Mouse (Mus musculus) lung, postnatal 0 days (tissue): Measurements from ENCODE around the gene Slc9a9. TPM values are rescaled to one million over a fixed set of nuclear protein-coding genes. Genes with fewer than 3 reads are reported as not detected.

ENCODE experiments used
- ATAC-seq: fragments of 200-750 bp; cut with Nextera tagmentation; 2 replicates; pipeline ENCODE4 v1.8.0; 2017; ENCODE audit warnings: moderate library complexity
- DNase-seq: peaks from one replicate; pipeline ENCODE4 v3.0.0-alpha.2; 2016; ENCODE audit warnings: low spot score
- H3K27ac ChIP-seq: fragments of 300-500 bp; sonication (generic); 2 replicates; pipeline ENCODE4 v1.5.1; 2014; ENCODE audit warnings: antibody characterized with exemption, mild to moderate bottlenecking, low read length, mixed read lengths
- H3K27me3 ChIP-seq: fragments of 300-500 bp; sonication (generic); replicated peaks from 2 replicates; pipeline ENCODE4 v1.6.1; 2014; ENCODE audit warnings: low read length, mixed read lengths; ENCODE audit not compliant: insufficient read depth
- H3K36me3 ChIP-seq: fragments of 300-500 bp; sonication (generic); 2 replicates; pipeline ENCODE4 v1.6.1; 2014; ENCODE audit warnings: low read length, mixed read lengths; ENCODE audit not compliant: insufficient read depth
- H3K4me1 ChIP-seq: fragments of 300-500 bp; sonication (generic); 2 replicates; pipeline ENCODE4 v1.6.1; 2014; ENCODE audit warnings: antibody characterized with exemption, low read depth, low read length, mixed read lengths; ENCODE audit not compliant: insufficient read depth
- H3K4me2 ChIP-seq: fragments of 300-500 bp; sonication (generic); replicated peaks from 2 replicates; pipeline ENCODE4 v1.6.1; 2014; ENCODE audit warnings: low read depth, mild to moderate bottlenecking, low read length, moderate library complexity, mixed read lengths
- H3K4me3 ChIP-seq: fragments of 300-500 bp; sonication (generic); 2 replicates; pipeline ENCODE4 v1.5.1; 2014; ENCODE audit warnings: low read depth, low read length
- H3K9ac ChIP-seq: fragments of 300-500 bp; sonication (generic); replicated peaks from 2 replicates; pipeline ENCODE4 v1.6.1; 2014; ENCODE audit warnings: low read depth, mild to moderate bottlenecking
- H3K9me3 ChIP-seq: fragments of 300-500 bp; sonication (generic); 2 replicates; pipeline ENCODE4 v1.6.1; 2016; ENCODE audit warnings: low read length, mixed read lengths
- CTCF ChIP-seq: IDR thresholded peaks from 2 replicates; pipeline ENCODE4 v1.5.1; 2016; ENCODE audit warnings: antibody characterized with exemption, mild to moderate bottlenecking
- EP300 ChIP-seq: IDR thresholded peaks from 2 replicates; pipeline ENCODE4 v1.6.1; 2016; ENCODE audit warnings: antibody characterized with exemption, mild to moderate bottlenecking, control low read depth
- WGBS: fragments of 180-500 bp; shearing (Covaris S2); extraction: QIAGEN DNeasy Blood & Tissue Kit; methylation state at CpG from one replicate; pipeline ENCODE4 v1.1.7; 2014; 5-methylcytosine and 5-hydroxymethylcytosine counted together
- polyA plus RNA-seq: library from polyadenylated mRNA; unstranded; fragments of >200 nt; fragmentation: Nextera tagmentation; extraction: Ambion mirVana; gene quantifications from 2 replicates; pipeline ENCODE4 v1.2.1, GENCODE M21; 2015

Slc9a9 gene
- polyA plus RNA-seq, 1 experiment from 2014 or later = 3.7 TPM

DNA sequence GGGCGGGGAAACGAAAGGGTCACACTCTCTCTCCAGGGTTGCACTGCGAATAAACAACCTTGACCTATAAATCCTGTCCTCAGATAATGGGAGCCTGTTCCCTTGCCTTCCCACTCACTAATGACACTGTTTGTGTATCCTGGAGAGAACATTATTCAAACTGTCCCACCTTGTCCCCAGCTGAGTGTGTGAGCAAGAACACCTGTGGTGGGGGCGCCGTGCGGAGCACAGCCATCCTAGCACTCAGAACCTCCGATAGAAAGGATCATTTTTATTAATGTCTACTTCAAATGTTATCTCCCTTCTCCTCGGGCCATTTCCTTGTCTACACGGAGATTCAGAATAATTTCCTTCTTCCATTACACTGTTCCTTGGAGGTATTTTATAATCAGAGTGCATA, 382.5 kb downstream of the Slc9a9 start:
- Histone ChIP-seq H3K9ac (no peak overlapping the region), H3K4me1 (no peaks in the 10 kb centered on the region), H3K9me3 (no peaks in the 10 kb centered on the region), H3K4me2 (no peak overlapping the region), H3K27me3 (no peaks in the 10 kb centered on the region), H3K36me3 (no peaks in the 10 kb centered on the region), H3K27ac (no peak overlapping the region), H3K4me3 (no peak overlapping the region)
- no peak for DNase-seq
- ATAC-seq = no peak
- WGBS = 46% methylated on average over 9 of the region's 9 CpGs
- TF ChIP-seq CTCF = no peak
- TF ChIP-seq EP300 = no peak

- TF ChIP-seq EP300 = no peak
- no peak for TF ChIP-seq CTCF
- WGBS = 57% methylated on average over 5 of the region's 5 CpGs
- DNase-seq = no peak
- no peaks in the 10 kb centered on the region for H3K27me3 ChIP-seq
- H3K4me3 ChIP-seq = no peak overlapping the region
- no peaks in the 10 kb centered on the region for H3K36me3 ChIP-seq
- no peaks in the 10 kb centered on the region for H3K4me1 ChIP-seq
- H3K4me2 ChIP-seq = no peak overlapping the region
- H3K27ac ChIP-seq = no peak overlapping the region
- ATAC-seq = no peak
- no peak overlapping the region for H3K9ac ChIP-seq
- no peaks in the 10 kb centered on the region for H3K9me3 ChIP-seq
Measured at GRCm38 (mm10) chr9:95053183-95053582, 383.5 kb downstream of the Slc9a9 start.

DNA sequence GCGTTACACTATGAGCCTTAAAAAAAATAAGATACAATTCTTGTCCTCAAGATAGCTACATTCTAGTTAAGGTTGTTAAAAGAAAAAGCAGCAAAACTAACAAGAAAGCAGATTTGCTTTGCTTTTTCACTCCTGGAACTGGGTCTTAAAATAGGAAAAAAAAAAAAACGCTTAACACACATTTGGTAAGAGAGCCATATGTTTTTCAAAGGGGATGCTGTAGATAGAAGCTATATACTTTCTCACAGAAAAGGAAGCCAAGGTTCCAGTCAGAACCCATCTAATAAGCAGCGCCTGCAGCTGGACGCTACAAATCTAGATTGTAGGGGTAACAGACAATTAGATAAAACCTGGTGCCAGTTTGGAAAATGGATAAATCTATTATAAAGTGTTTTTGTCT, 386.1 kb downstream of the Slc9a9 start:
- DNase-seq = no peak
- no peak overlapping the region for H3K4me2 ChIP-seq
- H3K27ac ChIP-seq = no peak overlapping the region
- no peak for ATAC-seq
- H3K4me3 ChIP-seq = no peak overlapping the region
- H3K9me3 ChIP-seq = no peaks in the 10 kb centered on the region
- H3K9ac ChIP-seq = no peak overlapping the region
- no peak for TF ChIP-seq EP300
- no peak for TF ChIP-seq CTCF
- no peaks in the 10 kb centered on the region for H3K36me3 ChIP-seq
- WGBS = 80% methylated on average over 4 of the region's 4 CpGs
- H3K27me3 ChIP-seq = no peaks in the 10 kb centered on the region
- no peaks in the 10 kb centered on the region for H3K4me1 ChIP-seq

GRCm38 (mm10) chr9:95060702-95061101, 391.0 kb downstream of the Slc9a9 start:
- Histone ChIP-seq H3K9me3 (no peaks in the 10 kb centered on the region), H3K4me3 (no peak overlapping the region), H3K4me2 (no peak overlapping the region), H3K27ac (no peak overlapping the region), H3K36me3 (no peaks in the 10 kb centered on the region), H3K4me1 (no peaks in the 10 kb centered on the region), H3K9ac (no peak overlapping the region), H3K27me3 (no peaks in the 10 kb centered on the region)
- DNase-seq = no peak
- no peak for TF ChIP-seq EP300
- TF ChIP-seq CTCF = no peak
- WGBS = 73% methylated on average over 4 of the region's 4 CpGs
- no peak for ATAC-seq

GRCm38 (mm10) chr9:95067037-95067436, 397.3 kb downstream of the Slc9a9 start:
- Histone ChIP-seq H3K36me3 (no peaks in the 10 kb centered on the region), H3K9me3 (no peaks in the 10 kb centered on the region), H3K4me2 (no peak overlapping the region), H3K27ac (no peak overlapping the region), H3K27me3 (no peaks in the 10 kb centered on the region), H3K4me1 (no peaks in the 10 kb centered on the region), H3K9ac (no peak overlapping the region), H3K4me3 (no peak overlapping the region)
- no peak for DNase-seq
- no peak for ATAC-seq
- 55% methylated on average over 2 of the region's 3 CpGs for WGBS
- TF ChIP-seq CTCF (no peak), EP300 (no peak)

DNA sequence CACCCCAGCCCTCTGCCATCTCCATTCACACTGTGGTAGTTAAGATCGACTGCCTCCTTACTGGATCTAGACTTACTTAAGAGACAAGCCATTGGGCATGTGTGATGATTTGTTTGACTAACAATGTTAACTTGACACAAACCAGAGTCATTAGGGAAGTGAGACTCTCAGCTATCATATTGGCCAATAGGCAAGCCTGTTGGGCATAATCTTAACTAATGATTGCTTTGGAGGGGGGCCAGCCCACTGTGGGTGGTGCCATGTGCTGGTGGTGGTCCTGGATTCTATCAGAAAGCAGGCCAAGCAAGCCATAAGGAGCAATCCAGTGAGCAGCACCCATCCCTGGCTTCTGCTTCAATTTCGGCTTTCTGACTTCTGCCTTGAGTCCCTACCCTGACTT, 398.8 kb downstream of the Slc9a9 start:
- Histone ChIP-seq H3K4me1 (no peaks in the 10 kb centered on the region), H3K4me2 (no peak overlapping the region), H3K9ac (no peak overlapping the region), H3K4me3 (no peak overlapping the region), H3K9me3 (no peaks in the 10 kb centered on the region), H3K27me3 (no peaks in the 10 kb centered on the region), H3K36me3 (no peaks in the 10 kb centered on the region), H3K27ac (no peak overlapping the region)
- no peak for DNase-seq
- 93% methylated on average over 2 of the region's 2 CpGs for WGBS
- ATAC-seq = no peak
- no peak for TF ChIP-seq CTCF
- TF ChIP-seq EP300 = no peak
